Mouse (Mus musculus) intestine, embryonic 15.5 days (tissue): ENCODE measurements around the gene Asprv1. TPM values are rescaled to one million over a fixed set of nuclear protein-coding genes. Genes with fewer than 3 reads are reported as not detected.

Experiments used
- ATAC-seq: fragments of 200-750 bp; cut with Nextera tagmentation; 2 replicates; pipeline ENCODE4 v1.8.0; 2017; ENCODE audit warnings: moderate TSS enrichment, moderate library complexity
- H3K27ac ChIP-seq: fragments of 300-500 bp; sonication (generic); 2 replicates; pipeline ENCODE4 v1.5.1; 2015; ENCODE audit warnings: mild to moderate bottlenecking, inconsistent platforms
- H3K27me3 ChIP-seq: fragments of 300-500 bp; sonication (generic); replicated peaks from 2 replicates; pipeline ENCODE4 v1.6.1; 2015; ENCODE audit warnings: inconsistent platforms
- H3K36me3 ChIP-seq: fragments of 300-500 bp; sonication (generic); 2 replicates; pipeline ENCODE4 v1.6.1; 2015; ENCODE audit warnings: inconsistent platforms
- H3K4me1 ChIP-seq: fragments of 300-500 bp; sonication (generic); replicated peaks from 2 replicates; pipeline ENCODE4 v1.6.1; 2015; ENCODE audit warnings: inconsistent platforms
- H3K4me2 ChIP-seq: fragments of 300-500 bp; sonication (generic); replicated peaks from 2 replicates; pipeline ENCODE4 v1.6.1; 2015; ENCODE audit warnings: mild to moderate bottlenecking, inconsistent platforms
- H3K4me3 ChIP-seq: fragments of 300-500 bp; sonication (generic); replicated peaks from 2 replicates; pipeline ENCODE4 v1.5.1; 2015; ENCODE audit warnings: inconsistent platforms
- H3K9ac ChIP-seq: fragments of 300-500 bp; sonication (generic); 2 replicates; pipeline ENCODE4 v1.6.1; 2015; ENCODE audit warnings: inconsistent platforms
- H3K9me3 ChIP-seq: fragments of 300-500 bp; sonication (generic); 2 replicates; pipeline ENCODE4 v1.6.1; 2016; ENCODE audit warnings: inconsistent platforms
- WGBS: fragments of 180-500 bp; shearing (Covaris S2); methylation state at CpG from one replicate; pipeline ENCODE4 v1.1.7; 2015; 5-methylcytosine and 5-hydroxymethylcytosine counted together
- polyA plus RNA-seq: library from polyadenylated mRNA; unstranded; fragments of >200 nt; fragmentation: Nextera tagmentation; extraction: Ambion mirVana; gene quantifications from 2 replicates; pipeline ENCODE4 v1.2.1, GENCODE M21; 2015

Asprv1 gene
- polyA plus RNA-seq, 1 experiment from 2014 or later, result 1.2 TPM

- Histone ChIP-seq H3K9ac (0 out of 2 replicates have a peak overlapping the region, but pooled peaks have one; percentile 8), H3K4me2 (peak overlapping the region; percentile 43)
Observed at GRCm38 (mm10) chr6:86594636-86595035, 33.3 kb upstream of the Asprv1 start.

GRCm38 (mm10) chr6:86595865-86596440, 32.0 kb upstream of the Asprv1 start:
- 62% methylated on average over 17 of the region's 17 CpGs for WGBS
- H3K9ac ChIP-seq, result no peak overlapping the region
- no peaks in the 10 kb centered on the region for H3K36me3 ChIP-seq
- no peak overlapping the region for H3K4me3 ChIP-seq
- H3K4me2 ChIP-seq, result peak overlapping the region; percentile 43
- H3K27ac ChIP-seq, result peak overlapping the region; percentile 59; the same call in 1 of the 2 replicates
- no peaks in the 10 kb centered on the region for H3K9me3 ChIP-seq
- ATAC-seq, result peak; percentile 75
- peaks cover 21% of the 10 kb centered on the region for H3K4me1 ChIP-seq
- H3K27me3 ChIP-seq, result no peaks in the 10 kb centered on the region

More at GRCm38 (mm10) chr6:86594636-86595035, 33.3 kb upstream of the Asprv1 start:
- Histone ChIP-seq H3K9me3 (no peaks in the 10 kb centered on the region), H3K27me3 (no peaks in the 10 kb centered on the region), H3K27ac (0 out of 2 replicates have a peak overlapping the region, but pooled peaks have one; percentile 59), H3K4me1 (peaks cover 14% of the 10 kb centered on the region), H3K4me3 (peak overlapping the region; percentile 18; the same call in 1 of the 2 replicates), H3K36me3 (no peaks in the 10 kb centered on the region)
- peak; percentile 39 for ATAC-seq
- 21% methylated on average over 9 of the region's 9 CpGs for whole genome bisulfite sequencing

GRCm38 (mm10) chr6:86598742-86599193, 29.2 kb upstream of the Asprv1 start:
- H3K27me3 ChIP-seq, result no peaks in the 10 kb centered on the region
- H3K36me3 ChIP-seq, result no peaks in the 10 kb centered on the region
- H3K9me3 ChIP-seq, result no peaks in the 10 kb centered on the region
- no peak overlapping the region for H3K4me3 ChIP-seq
- peaks cover 21% of the 10 kb centered on the region for H3K4me1 ChIP-seq
- no peak overlapping the region for H3K27ac ChIP-seq
- H3K9ac ChIP-seq, result no peak overlapping the region
- no peak overlapping the region for H3K4me2 ChIP-seq
- ATAC-seq, result peak; percentile 21; the same call in 1 of the 2 replicates
- WGBS, result 78% methylated on average over 5 of the region's 5 CpGs

GRCm38 (mm10) chr6:86599197-86599596, 28.8 kb upstream of the Asprv1 start:
- H3K4me1 ChIP-seq, result peaks cover 21% of the 10 kb centered on the region
- H3K9me3 ChIP-seq, result no peaks in the 10 kb centered on the region
- WGBS, result 22% methylated on average over 4 of the region's 4 CpGs
- no peak overlapping the region for H3K4me3 ChIP-seq
- H3K27ac ChIP-seq, result no peak overlapping the region
- H3K4me2 ChIP-seq, result no peak overlapping the region
- no peak overlapping the region for H3K9ac ChIP-seq
- no peaks in the 10 kb centered on the region for H3K36me3 ChIP-seq
- no peaks in the 10 kb centered on the region for H3K27me3 ChIP-seq
- ATAC-seq, result 0 out of 2 replicates have a peak, but pooled peaks have one; percentile 18

GRCm38 (mm10) chr6:86599951-86600414, 28.0 kb upstream of the Asprv1 start:
- Histone ChIP-seq H3K4me3 (no peak overlapping the region), H3K4me1 (peaks cover 18% of the 10 kb centered on the region), H3K36me3 (no peaks in the 10 kb centered on the region), H3K27me3 (no peaks in the 10 kb centered on the region), H3K4me2 (no peak overlapping the region), H3K9me3 (no peaks in the 10 kb centered on the region), H3K27ac (no peak overlapping the region), H3K9ac (no peak overlapping the region)
- 21% methylated on average over 6 of the region's 6 CpGs for WGBS
- ATAC-seq, result peak; percentile 67

GRCm38 (mm10) chr6:86605260-86605659, 22.7 kb upstream of the Asprv1 start:
- 49% methylated on average over 7 of the region's 7 CpGs for WGBS
- Histone ChIP-seq H3K9me3 (no peaks in the 10 kb centered on the region), H3K27me3 (no peaks in the 10 kb centered on the region), H3K27ac (no peak overlapping the region), H3K36me3 (no peaks in the 10 kb centered on the region), H3K4me3 (no peak overlapping the region), H3K9ac (no peak overlapping the region), H3K4me2 (no peak overlapping the region), H3K4me1 (peaks cover under 1% of the 10 kb centered on the region)
- ATAC-seq, result peak; percentile 86

GRCm38 (mm10) chr6:86606289-86606688, 21.7 kb upstream of the Asprv1 start:
- Histone ChIP-seq H3K36me3 (no peaks in the 10 kb centered on the region), H3K4me3 (no peak overlapping the region), H3K27ac (no peak overlapping the region), H3K9me3 (no peaks in the 10 kb centered on the region), H3K4me2 (no peak overlapping the region), H3K27me3 (no peaks in the 10 kb centered on the region), H3K4me1 (no peaks in the 10 kb centered on the region; the same call in 1 of the 2 replicates), H3K9ac (no peak overlapping the region)
- WGBS, result 76% methylated on average over 4 of the region's 4 CpGs
- ATAC-seq, result no peak

GRCm38 (mm10) chr6:86607471-86607870, 20.5 kb upstream of the Asprv1 start:
- Histone ChIP-seq H3K36me3 (no peaks in the 10 kb centered on the region), H3K4me3 (no peak overlapping the region), H3K4me1 (no peaks in the 10 kb centered on the region; the same call in 1 of the 2 replicates), H3K27me3 (no peaks in the 10 kb centered on the region), H3K27ac (no peak overlapping the region), H3K9me3 (no peaks in the 10 kb centered on the region), H3K9ac (no peak overlapping the region), H3K4me2 (no peak overlapping the region)
- no peak for ATAC-seq
- WGBS, result 71% methylated on average over 6 of the region's 6 CpGs

- no peak overlapping the region for H3K27ac ChIP-seq
- ATAC-seq, result 0 out of 2 replicates have a peak, but pooled peaks have one; percentile 24
- no peaks in the 10 kb centered on the region for H3K36me3 ChIP-seq
- no peaks in the 10 kb centered on the region for H3K9me3 ChIP-seq
- no peak overlapping the region for H3K9ac ChIP-seq
- H3K4me2 ChIP-seq, result no peak overlapping the region
- no peaks in the 10 kb centered on the region; the same call in 1 of the 2 replicates for H3K4me1 ChIP-seq
- no peaks in the 10 kb centered on the region for H3K27me3 ChIP-seq
- 89% methylated on average over 6 of the region's 6 CpGs for WGBS
- H3K4me3 ChIP-seq, result no peak overlapping the region
Observed at GRCm38 (mm10) chr6:86609235-86609634, 18.7 kb upstream of the Asprv1 start.

- Histone ChIP-seq H3K4me2 (no peak overlapping the region), H3K27me3 (no peaks in the 10 kb centered on the region), H3K4me1 (no peaks in the 10 kb centered on the region), H3K9me3 (no peaks in the 10 kb centered on the region), H3K27ac (no peak overlapping the region), H3K4me3 (no peak overlapping the region), H3K9ac (no peak overlapping the region), H3K36me3 (no peaks in the 10 kb centered on the region)
- ATAC-seq, result no peak
- 41% methylated on average over 5 of the region's 5 CpGs for WGBS
Observed at GRCm38 (mm10) chr6:86610714-86611113, 17.2 kb upstream of the Asprv1 start.

- Histone ChIP-seq H3K4me3 (no peak overlapping the region), H3K4me2 (no peak overlapping the region), H3K9me3 (no peaks in the 10 kb centered on the region), H3K4me1 (no peaks in the 10 kb centered on the region), H3K27ac (no peak overlapping the region), H3K27me3 (no peaks in the 10 kb centered on the region), H3K9ac (no peak overlapping the region), H3K36me3 (no peaks in the 10 kb centered on the region)
- ATAC-seq, result no peak
- WGBS, result 91% methylated on average over 4 of the region's 4 CpGs
Observed at GRCm38 (mm10) chr6:86615301-86615700, 12.7 kb upstream of the Asprv1 start.

GRCm38 (mm10) chr6:86623201-86623600, 4.8 kb upstream of the Asprv1 start:
- Histone ChIP-seq H3K27ac (no peak overlapping the region), H3K27me3 (no peaks in the 10 kb centered on the region), H3K4me2 (no peak overlapping the region), H3K9me3 (no peaks in the 10 kb centered on the region), H3K36me3 (no peaks in the 10 kb centered on the region), H3K4me1 (no peaks in the 10 kb centered on the region), H3K4me3 (no peak overlapping the region), H3K9ac (no peak overlapping the region)
- WGBS, result 84% methylated on average over 4 of the region's 4 CpGs
- no peak for ATAC-seq
